Mouse (Mus musculus) small intestine, adult 2 months (tissue): Measurements from ENCODE around the gene Ccdc6. TPM values are rescaled to one million over a fixed set of nuclear protein-coding genes. Genes with fewer than 3 reads are reported as not detected.

Source experiments
- H3K27ac ChIP-seq: fragments of 200-500 bp; 2 replicates; pipeline ENCODE4 v1.5.1; 2012; ENCODE audit warnings: low read depth, low read length, control low read depth, inconsistent platforms; ENCODE audit not compliant: insufficient read depth
- H3K27me3 ChIP-seq: fragments of 200-500 bp; 2 replicates; pipeline ENCODE4 v1.6.1; 2012; ENCODE audit warnings: mild to moderate bottlenecking, moderate library complexity, low read length, inconsistent platforms; ENCODE audit not compliant: control insufficient read depth, insufficient read depth
- H3K36me3 ChIP-seq: fragments of 200-500 bp; 2 replicates; pipeline ENCODE4 v1.6.1; 2012; ENCODE audit warnings: mild to moderate bottlenecking, low read length, control low read depth, inconsistent platforms; ENCODE audit not compliant: control insufficient read depth, insufficient read depth
- H3K4me1 ChIP-seq: fragments of 200-500 bp; 2 replicates; pipeline ENCODE4 v1.6.1; 2012; ENCODE audit warnings: low read length, inconsistent platforms, mixed read lengths; ENCODE audit not compliant: control insufficient read depth, insufficient read depth, insufficient read length
- H3K4me3 ChIP-seq: fragments of 200-500 bp; 2 replicates; pipeline ENCODE4 v1.5.1; 2012; ENCODE audit warnings: low read depth, mild to moderate bottlenecking, control low read depth, inconsistent platforms, low read length, moderate library complexity
- CTCF ChIP-seq: fragments of 200-500 bp; IDR thresholded peaks from 2 replicates; pipeline ENCODE4 v1.5.1; 2012; ENCODE audit warnings: low read depth, mild to moderate bottlenecking, control low read depth, inconsistent platforms, low read length, moderate library complexity, mixed read lengths; ENCODE audit not compliant: insufficient replicate concordance, insufficient read length; ENCODE audit errors: extremely low read depth
- POLR2A ChIP-seq: fragments of 200-500 bp; IDR thresholded peaks from 2 replicates; pipeline ENCODE4 v1.6.1; 2012; ENCODE audit warnings: low read depth, mild to moderate bottlenecking, control low read depth, inconsistent platforms, low read length, moderate library complexity
- WGBS: fragments of 180-500 bp; shearing (Covaris S2); methylation state at CpG from one replicate; pipeline ENCODE4 v1.1.7; 2018; 5-methylcytosine and 5-hydroxymethylcytosine counted together
- polyA plus RNA-seq: library from polyadenylated mRNA; depleted of rRNA; stranded (reverse); fragments of >200 nt; gene quantifications from 2 replicates; pipeline ENCODE4 v1.2.3, GENCODE M21; 2012

Ccdc6 gene
- polyA plus RNA-seq, 1 experiment, result 34.6 TPM

GRCm38 (mm10) chr10:70180727-70181126 is 83.8 kb downstream of the Ccdc6 start:
- Histone ChIP-seq H3K27me3 (no peaks in the 10 kb centered on the region), H3K4me1 (peaks cover 2% of the 10 kb centered on the region; the same call in 1 of the 2 replicates), H3K4me3 (no peak overlapping the region), H3K36me3 (peaks cover 32% of the 10 kb centered on the region), H3K27ac (no peak overlapping the region)
- TF ChIP-seq POLR2A (no peak), CTCF (no peak)
- 88% methylated on average over 9 of the region's 9 CpGs for WGBS

GRCm38 (mm10) chr10:70181279-70181972 is 84.5 kb downstream of the Ccdc6 start:
- no peak overlapping the region for H3K4me3 ChIP-seq
- H3K4me1 ChIP-seq, result peaks cover 2% of the 10 kb centered on the region; the same call in 1 of the 2 replicates
- 65% methylated on average over 11 of the region's 11 CpGs for WGBS
- H3K27me3 ChIP-seq, result no peaks in the 10 kb centered on the region
- peaks cover 30% of the 10 kb centered on the region for H3K36me3 ChIP-seq
- H3K27ac ChIP-seq, result no peak overlapping the region
- TF ChIP-seq CTCF (no peak), POLR2A (no peak)

- Histone ChIP-seq H3K27me3 (no peaks in the 10 kb centered on the region), H3K27ac (no peak overlapping the region), H3K4me3 (no peak overlapping the region), H3K4me1 (peaks cover 2% of the 10 kb centered on the region; the same call in 1 of the 2 replicates), H3K36me3 (peaks cover 29% of the 10 kb centered on the region)
- 73% methylated on average over 15 of the region's 15 CpGs for WGBS
- no peak for TF ChIP-seq POLR2A
- no peak for TF ChIP-seq CTCF
Observed at GRCm38 (mm10) chr10:70183210-70184080, 86.5 kb downstream of the Ccdc6 start.

- TF ChIP-seq POLR2A (no peak), CTCF (peak; percentile 56; the same call in 1 of the 2 replicates)
- 79% methylated on average over 9 of the region's 9 CpGs for WGBS
- no peak overlapping the region for H3K27ac ChIP-seq
- H3K27me3 ChIP-seq, result no peaks in the 10 kb centered on the region
- H3K4me3 ChIP-seq, result no peak overlapping the region
- H3K4me1 ChIP-seq, result peaks cover 2% of the 10 kb centered on the region; the same call in 1 of the 2 replicates
- H3K36me3 ChIP-seq, result peaks cover 42% of the 10 kb centered on the region
Observed at GRCm38 (mm10) chr10:70186136-70186535, 89.2 kb downstream of the Ccdc6 start.

- peaks cover 2% of the 10 kb centered on the region; the same call in 1 of the 2 replicates for H3K4me1 ChIP-seq
- no peak overlapping the region for H3K4me3 ChIP-seq
- no peak overlapping the region for H3K27ac ChIP-seq
- WGBS, result 83% methylated on average over 7 of the region's 7 CpGs
- H3K36me3 ChIP-seq, result peaks cover 46% of the 10 kb centered on the region
- TF ChIP-seq POLR2A (no peak), CTCF (no peak)
- no peaks in the 10 kb centered on the region for H3K27me3 ChIP-seq
Observed at GRCm38 (mm10) chr10:70186586-70186985, 89.7 kb downstream of the Ccdc6 start.

GRCm38 (mm10) chr10:70189864-70190263 is 92.9 kb downstream of the Ccdc6 start:
- Histone ChIP-seq H3K36me3 (peaks cover 47% of the 10 kb centered on the region), H3K27ac (no peak overlapping the region), H3K4me3 (no peak overlapping the region), H3K4me1 (no peaks in the 10 kb centered on the region; the same call in 1 of the 2 replicates), H3K27me3 (no peaks in the 10 kb centered on the region)
- TF ChIP-seq POLR2A, result no peak
- 88% methylated on average over 13 of the region's 13 CpGs for WGBS

GRCm38 (mm10) chr10:70194283-70194682 is 97.4 kb downstream of the Ccdc6 start:
- no peaks in the 10 kb centered on the region for H3K27me3 ChIP-seq
- 65% methylated on average over 9 of the region's 9 CpGs for WGBS
- no peak for TF ChIP-seq CTCF
- no peak for TF ChIP-seq POLR2A
- peaks cover 4% of the 10 kb centered on the region; the same call in 1 of the 2 replicates for H3K4me1 ChIP-seq
- no peak overlapping the region for H3K4me3 ChIP-seq
- no peak overlapping the region for H3K27ac ChIP-seq
- H3K36me3 ChIP-seq, result peaks cover 29% of the 10 kb centered on the region
